Mouse (Mus musculus): ENCODE data around the gene Fat3. TPM values are rescaled to one million over a fixed set of nuclear protein-coding genes. Genes with fewer than 3 reads are reported as not detected.

Gene Fat3
- polyA plus RNA-seq, 1 experiment from 2014 or later, result 6.6 TPM

DNA sequence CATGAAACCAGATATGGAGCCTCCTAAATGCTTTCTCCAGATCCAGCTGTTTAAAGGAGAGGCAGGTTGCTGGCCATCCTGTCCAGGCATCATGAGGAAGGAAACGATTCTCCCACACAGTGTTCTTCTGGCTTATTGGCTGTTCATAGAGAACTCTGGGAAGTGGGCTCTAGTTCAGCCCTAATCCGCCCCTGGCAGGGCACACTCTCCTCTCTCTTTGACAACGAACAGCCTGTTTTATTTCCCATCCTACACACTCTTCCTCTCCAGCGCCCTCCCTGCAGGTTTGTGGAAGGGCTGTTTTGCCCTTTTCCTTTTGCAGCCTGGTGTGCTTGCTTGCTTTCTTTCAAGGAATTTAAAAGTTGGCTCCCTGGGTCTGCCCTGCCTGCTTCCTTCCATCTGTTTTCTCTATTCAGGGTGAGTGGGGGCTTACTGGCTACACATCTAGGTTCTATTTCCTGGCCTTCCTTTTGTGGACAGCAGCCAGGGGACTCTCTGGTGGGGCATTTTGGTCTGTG is 472.6 kb downstream of the Fat3 start:
- WGBS, result 30% methylated on average over 4 of the region's 4 CpGs
- Histone ChIP-seq H3K4me3 (ENCODE audit: low read length) (no peak overlapping the region), H3K36me3 (ENCODE audit: control insufficient read depth, insufficient read depth, low read length) (no peaks in the 10 kb centered on the region), H3K4me2 (replicated peaks; ENCODE audit: low read depth, low read length) (no peak overlapping the region), H3K27ac (ENCODE audit: low read depth, low read length) (no peak overlapping the region; the same call in 1 of the 2 replicates), H3K4me1 (ENCODE audit: control insufficient read depth, insufficient read depth, low read length) (0 out of 2 replicates have a peak, but pooled peaks cover 3% of the 10 kb centered on the region), H3K9ac (ENCODE audit: low read depth, low read length) (no peak overlapping the region), H3K27me3 (ENCODE audit: control insufficient read depth, insufficient read depth, low read length) (no peaks in the 10 kb centered on the region), H3K9me3 (ENCODE audit: control insufficient read depth, low read length) (no peaks in the 10 kb centered on the region)
- ATAC-seq (ENCODE audit: low FRiP score, low TSS enrichment), result peak; percentile 67

DNA sequence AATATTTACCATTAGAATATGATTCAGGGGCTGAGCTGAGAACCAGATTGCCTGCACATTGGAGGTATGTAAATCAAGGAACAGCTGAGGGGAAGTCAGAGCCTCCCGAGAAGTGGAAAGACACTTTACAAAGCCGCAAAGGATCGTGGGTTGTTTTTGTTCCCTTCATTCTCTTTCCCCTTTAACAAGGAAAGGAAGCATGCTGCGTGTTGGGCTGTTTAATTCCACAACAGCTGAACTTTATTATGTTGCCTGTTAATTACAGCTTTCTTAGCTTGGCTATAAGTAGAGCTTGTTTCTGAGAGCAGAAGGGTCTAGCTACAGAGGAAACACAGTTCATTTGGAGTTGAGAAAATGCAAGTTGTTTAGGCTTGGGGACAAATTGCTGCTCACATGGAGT is 475.0 kb downstream of the Fat3 start:
- Histone ChIP-seq H3K27ac (ENCODE audit: low read depth, low read length) (no peak overlapping the region), H3K36me3 (ENCODE audit: control insufficient read depth, insufficient read depth, low read length) (no peaks in the 10 kb centered on the region), H3K4me2 (replicated peaks; ENCODE audit: low read depth, low read length) (no peak overlapping the region), H3K9me3 (ENCODE audit: control insufficient read depth, low read length) (no peaks in the 10 kb centered on the region), H3K27me3 (ENCODE audit: control insufficient read depth, insufficient read depth, low read length) (no peaks in the 10 kb centered on the region), H3K9ac (ENCODE audit: low read depth, low read length) (no peak overlapping the region), H3K4me3 (ENCODE audit: low read length) (no peak overlapping the region), H3K4me1 (ENCODE audit: control insufficient read depth, insufficient read depth, low read length) (0 out of 2 replicates have a peak, but pooled peaks cover 3% of the 10 kb centered on the region)
- WGBS, result 46% methylated on average over 4 of the region's 4 CpGs
- no peak for ATAC-seq (ENCODE audit: low FRiP score, low TSS enrichment)

DNA sequence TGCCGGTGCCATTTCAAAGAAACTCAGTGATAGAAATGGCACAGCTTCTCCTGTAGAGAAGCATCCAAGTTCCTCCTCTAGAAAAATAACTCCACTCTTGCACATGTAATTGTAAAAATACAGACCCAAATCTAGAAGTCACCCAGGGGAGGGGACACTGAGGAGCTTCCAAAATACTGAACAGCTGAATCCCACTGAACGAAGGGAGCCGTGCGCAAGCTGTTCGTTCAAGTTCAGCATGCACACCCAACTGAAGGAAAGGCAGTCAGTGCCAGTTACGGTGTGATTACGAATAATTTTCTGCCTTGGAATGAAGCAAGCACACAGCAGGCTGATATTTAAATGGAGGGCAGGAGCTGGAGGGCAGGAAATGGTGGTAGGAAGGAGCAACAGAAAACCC is 476.4 kb downstream of the Fat3 start:
- 94% methylated on average over 7 of the region's 7 CpGs for WGBS
- Histone ChIP-seq H3K4me3 (ENCODE audit: low read length) (no peak overlapping the region), H3K4me1 (ENCODE audit: control insufficient read depth, insufficient read depth, low read length) (0 out of 2 replicates have a peak, but pooled peaks cover 3% of the 10 kb centered on the region), H3K9me3 (ENCODE audit: control insufficient read depth, low read length) (no peaks in the 10 kb centered on the region), H3K36me3 (ENCODE audit: control insufficient read depth, insufficient read depth, low read length) (no peaks in the 10 kb centered on the region), H3K27ac (ENCODE audit: low read depth, low read length) (no peak overlapping the region), H3K9ac (ENCODE audit: low read depth, low read length) (no peak overlapping the region), H3K4me2 (replicated peaks; ENCODE audit: low read depth, low read length) (no peak overlapping the region), H3K27me3 (ENCODE audit: control insufficient read depth, insufficient read depth, low read length) (no peaks in the 10 kb centered on the region)
- no peak for ATAC-seq (ENCODE audit: low FRiP score, low TSS enrichment)

DNA sequence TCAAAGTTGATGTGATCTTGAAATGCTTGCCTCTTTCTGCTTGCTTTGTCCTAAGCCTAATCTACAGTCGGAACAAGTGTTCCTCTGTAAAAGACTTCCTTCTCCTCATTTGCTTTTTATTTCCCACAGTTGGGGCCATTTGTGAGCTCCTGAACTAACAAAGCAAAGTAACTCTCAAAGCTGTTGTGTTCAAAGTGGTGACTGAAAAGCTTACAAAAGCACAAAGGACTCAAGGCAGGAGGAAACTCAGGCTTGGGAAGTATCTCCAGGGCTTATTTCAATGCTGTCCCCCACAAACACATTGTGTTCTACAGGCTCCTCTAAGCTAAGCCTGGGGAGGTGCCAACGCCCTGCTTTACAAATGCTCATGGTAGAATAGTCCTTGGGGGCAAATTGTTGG is 487.0 kb downstream of the Fat3 start:
- no peaks in the 10 kb centered on the region; the same call in 1 of the 2 replicates for H3K9me3 ChIP-seq (ENCODE audit: control insufficient read depth, low read length)

DNA sequence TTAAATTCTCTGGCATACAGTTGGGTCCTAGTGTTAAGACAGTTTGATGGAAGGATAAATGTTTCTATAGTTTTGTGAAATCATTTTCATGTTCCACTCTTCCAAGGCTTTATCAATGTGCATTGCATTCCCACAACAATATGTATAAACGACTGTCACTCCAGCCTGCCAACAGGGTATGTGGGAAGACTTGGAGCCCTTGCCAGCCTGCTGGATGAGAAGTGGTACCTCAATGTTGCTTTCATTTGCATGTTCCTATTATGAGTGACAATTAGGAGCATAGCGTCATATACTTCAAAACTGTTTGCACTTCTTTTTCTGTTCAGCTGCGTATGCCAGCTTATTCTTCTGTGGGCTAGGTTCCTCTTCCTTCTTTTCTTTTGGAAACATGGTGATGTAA is 489.7 kb downstream of the Fat3 start:
- H3K4me2 ChIP-seq (replicated peaks; ENCODE audit: low read depth, low read length), result no peak overlapping the region
- WGBS, result 88% methylated on average over 3 of the region's 3 CpGs
- ATAC-seq (ENCODE audit: low FRiP score, low TSS enrichment), result no peak
- no peak overlapping the region for H3K4me3 ChIP-seq (ENCODE audit: low read length)
- H3K27me3 ChIP-seq (ENCODE audit: control insufficient read depth, insufficient read depth, low read length), result no peaks in the 10 kb centered on the region
- H3K36me3 ChIP-seq (ENCODE audit: control insufficient read depth, insufficient read depth, low read length), result no peaks in the 10 kb centered on the region
- no peak overlapping the region for H3K9ac ChIP-seq (ENCODE audit: low read depth, low read length)
- H3K27ac ChIP-seq (ENCODE audit: low read depth, low read length), result no peak overlapping the region
- H3K4me1 ChIP-seq (ENCODE audit: control insufficient read depth, insufficient read depth, low read length), result no peaks in the 10 kb centered on the region
- no peaks in the 10 kb centered on the region; the same call in 1 of the 2 replicates for H3K9me3 ChIP-seq (ENCODE audit: control insufficient read depth, low read length)

More for the DNA sequence above, 487.0 kb downstream of the Fat3 start:
- Histone ChIP-seq H3K9ac (ENCODE audit: low read depth, low read length) (no peak overlapping the region), H3K4me1 (ENCODE audit: control insufficient read depth, insufficient read depth, low read length) (no peaks in the 10 kb centered on the region), H3K36me3 (ENCODE audit: control insufficient read depth, insufficient read depth, low read length) (no peaks in the 10 kb centered on the region), H3K27me3 (ENCODE audit: control insufficient read depth, insufficient read depth, low read length) (no peaks in the 10 kb centered on the region), H3K4me2 (replicated peaks; ENCODE audit: low read depth, low read length) (no peak overlapping the region), H3K4me3 (ENCODE audit: low read length) (no peak overlapping the region), H3K27ac (ENCODE audit: low read depth, low read length) (no peak overlapping the region)
- 64% methylated on average over 2 of the region's 2 CpGs for WGBS
- ATAC-seq (ENCODE audit: low FRiP score, low TSS enrichment), result no peak

DNA sequence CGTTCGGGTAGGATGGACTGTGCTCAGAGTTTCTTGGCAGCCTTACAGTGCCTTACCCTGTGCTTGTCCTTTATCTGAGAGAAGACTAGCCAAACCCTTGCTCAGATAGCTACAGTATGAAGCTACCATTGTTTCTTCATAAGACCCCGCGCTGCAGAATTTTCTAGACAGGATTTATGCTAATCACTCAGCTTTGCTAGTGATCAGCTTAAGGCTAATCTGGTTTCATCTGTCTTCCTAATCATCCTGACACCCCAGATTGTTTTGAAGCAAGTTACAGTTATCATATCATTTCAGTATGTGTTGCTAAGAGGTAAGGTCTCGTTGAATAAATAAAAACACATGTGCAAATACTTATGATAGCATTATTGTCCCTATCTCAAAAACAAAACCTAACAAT is 493.6 kb downstream of the Fat3 start:
- H3K4me1 ChIP-seq (ENCODE audit: control insufficient read depth, insufficient read depth, low read length), result no peaks in the 10 kb centered on the region
- H3K36me3 ChIP-seq (ENCODE audit: control insufficient read depth, insufficient read depth, low read length), result no peaks in the 10 kb centered on the region
- no peak overlapping the region for H3K27ac ChIP-seq (ENCODE audit: low read depth, low read length)
- H3K27me3 ChIP-seq (ENCODE audit: control insufficient read depth, insufficient read depth, low read length), result no peaks in the 10 kb centered on the region
- H3K9me3 ChIP-seq (ENCODE audit: control insufficient read depth, low read length), result no peaks in the 10 kb centered on the region; the same call in 1 of the 2 replicates
- no peak overlapping the region for H3K4me2 ChIP-seq (replicated peaks; ENCODE audit: low read depth, low read length)
- no peak for ATAC-seq (ENCODE audit: low FRiP score, low TSS enrichment)
- no peak overlapping the region for H3K9ac ChIP-seq (ENCODE audit: low read depth, low read length)
- WGBS, result 90% methylated on average over 5 of the region's 5 CpGs
- no peak overlapping the region for H3K4me3 ChIP-seq (ENCODE audit: low read length)

DNA sequence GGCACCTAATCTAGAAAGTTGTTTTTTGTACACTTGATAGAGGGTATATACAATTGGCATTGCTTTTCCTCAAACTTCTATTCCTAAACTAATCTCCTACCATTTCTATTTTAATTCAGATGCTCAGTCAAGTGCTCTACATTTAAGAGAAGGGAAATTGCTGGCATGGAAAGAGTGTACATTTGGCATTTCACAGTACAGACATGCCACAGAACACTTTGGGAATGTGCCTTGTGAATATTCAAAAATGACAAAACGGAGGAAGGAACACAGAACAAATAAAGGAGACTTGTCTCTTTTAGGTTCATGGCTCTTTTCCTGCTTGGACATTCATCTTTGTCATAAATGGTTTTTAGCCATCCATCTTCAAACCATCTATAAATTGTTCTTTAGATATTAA is 498.1 kb downstream of the Fat3 start:
- H3K9ac ChIP-seq (ENCODE audit: low read depth, low read length), result no peak overlapping the region
- no peak overlapping the region for H3K4me3 ChIP-seq (ENCODE audit: low read length)
- no peak overlapping the region for H3K4me2 ChIP-seq (replicated peaks; ENCODE audit: low read depth, low read length)
- no peaks in the 10 kb centered on the region for H3K36me3 ChIP-seq (ENCODE audit: control insufficient read depth, insufficient read depth, low read length)
- H3K9me3 ChIP-seq (ENCODE audit: control insufficient read depth, low read length), result no peaks in the 10 kb centered on the region
- WGBS, result 85% methylated on average over 1 of the region's 1 CpGs
- H3K27ac ChIP-seq (ENCODE audit: low read depth, low read length), result no peak overlapping the region
- no peak for ATAC-seq (ENCODE audit: low FRiP score, low TSS enrichment)
- H3K27me3 ChIP-seq (ENCODE audit: control insufficient read depth, insufficient read depth, low read length), result no peaks in the 10 kb centered on the region
- no peaks in the 10 kb centered on the region for H3K4me1 ChIP-seq (ENCODE audit: control insufficient read depth, insufficient read depth, low read length)

DNA sequence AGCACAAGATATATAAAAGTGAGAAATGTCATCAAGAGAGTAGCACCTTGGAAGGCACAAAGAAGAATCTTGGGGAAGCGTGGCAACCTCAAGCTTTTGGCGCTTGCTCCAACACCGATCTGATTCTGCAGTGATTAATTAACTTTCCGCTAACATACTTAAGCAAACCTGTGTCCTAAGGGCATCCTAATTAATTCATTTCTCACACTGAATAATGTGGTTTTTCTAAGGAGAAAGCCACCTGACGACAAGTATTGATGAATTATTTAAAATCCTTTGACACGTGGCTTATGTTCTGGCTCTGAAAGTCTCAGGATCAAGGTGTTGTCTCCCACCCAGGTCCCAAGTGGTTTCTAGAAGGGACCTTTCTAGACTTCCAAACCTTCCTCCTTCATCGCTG is 506.3 kb downstream of the Fat3 start:
- H3K9me3 ChIP-seq (ENCODE audit: control insufficient read depth, low read length), result no peaks in the 10 kb centered on the region
- no peak overlapping the region for H3K4me2 ChIP-seq (replicated peaks; ENCODE audit: low read depth, low read length)
- no peak overlapping the region for H3K4me3 ChIP-seq (ENCODE audit: low read length)
- no peaks in the 10 kb centered on the region for H3K27me3 ChIP-seq (ENCODE audit: control insufficient read depth, insufficient read depth, low read length)
- 88% methylated on average over 7 of the region's 7 CpGs for WGBS
- ATAC-seq (ENCODE audit: low FRiP score, low TSS enrichment), result no peak
- no peak overlapping the region for H3K9ac ChIP-seq (ENCODE audit: low read depth, low read length)
- no peaks in the 10 kb centered on the region for H3K4me1 ChIP-seq (ENCODE audit: control insufficient read depth, insufficient read depth, low read length)
- H3K36me3 ChIP-seq (ENCODE audit: control insufficient read depth, insufficient read depth, low read length), result no peaks in the 10 kb centered on the region
- H3K27ac ChIP-seq (ENCODE audit: low read depth, low read length), result no peak overlapping the region

DNA sequence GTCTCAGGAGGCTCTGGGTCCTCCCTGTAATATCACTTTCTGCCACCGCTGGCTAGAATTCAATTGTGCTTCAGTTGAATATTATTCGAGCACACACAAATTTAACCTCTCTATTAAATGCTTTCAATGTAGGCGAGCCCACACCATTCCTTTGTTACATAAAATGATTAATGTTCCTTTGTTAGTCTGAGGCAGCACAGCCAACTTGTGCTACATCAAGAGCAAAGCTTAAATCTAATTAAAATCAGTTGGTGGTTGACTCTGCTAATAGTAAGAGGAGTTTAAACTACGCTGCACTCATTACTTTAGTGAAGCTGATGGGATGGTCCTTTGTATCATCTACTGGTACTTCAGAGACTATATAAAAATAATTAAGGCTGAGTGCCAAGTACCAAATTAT is 506.9 kb downstream of the Fat3 start:
- H3K4me3 ChIP-seq (ENCODE audit: low read length), result no peak overlapping the region
- H3K9me3 ChIP-seq (ENCODE audit: control insufficient read depth, low read length), result no peaks in the 10 kb centered on the region
- H3K27ac ChIP-seq (ENCODE audit: low read depth, low read length), result no peak overlapping the region
- no peak overlapping the region for H3K9ac ChIP-seq (ENCODE audit: low read depth, low read length)
- WGBS, result 84% methylated on average over 4 of the region's 4 CpGs
- no peaks in the 10 kb centered on the region for H3K27me3 ChIP-seq (ENCODE audit: control insufficient read depth, insufficient read depth, low read length)
- no peaks in the 10 kb centered on the region for H3K4me1 ChIP-seq (ENCODE audit: control insufficient read depth, insufficient read depth, low read length)
- H3K4me2 ChIP-seq (replicated peaks; ENCODE audit: low read depth, low read length), result no peak overlapping the region
- ATAC-seq (ENCODE audit: low FRiP score, low TSS enrichment), result no peak
- H3K36me3 ChIP-seq (ENCODE audit: control insufficient read depth, insufficient read depth, low read length), result no peaks in the 10 kb centered on the region

All from kidney, embryonic 14.5 days (tissue).